Mouse (Mus musculus) olfactory bulb, adult 2 months (tissue): ENCODE data around the gene Sh2d1b2.

Source experiments
- CTCF ChIP-seq: fragments of 200-500 bp; IDR thresholded peaks from 2 replicates; pipeline ENCODE4 v1.5.1; 2012; ENCODE audit warnings: low read depth, mild to moderate bottlenecking, low read length, moderate library complexity; ENCODE audit not compliant: insufficient read depth
- POLR2A ChIP-seq: fragments of 200-500 bp; IDR thresholded peaks from 2 replicates; pipeline ENCODE4 v1.6.1; 2012; ENCODE audit warnings: mild to moderate bottlenecking, low read depth, low read length, moderate library complexity; ENCODE audit not compliant: insufficient read depth

- TF ChIP-seq CTCF (no peak), POLR2A (no peak)
These were observed 62.4 kb downstream of the Sh2d1b2 start for GRCm38 (mm10) chr1:170294786-170295570.
